ENCODE assay signal across 11 mouse cellular contexts in the genomic region with DNA sequence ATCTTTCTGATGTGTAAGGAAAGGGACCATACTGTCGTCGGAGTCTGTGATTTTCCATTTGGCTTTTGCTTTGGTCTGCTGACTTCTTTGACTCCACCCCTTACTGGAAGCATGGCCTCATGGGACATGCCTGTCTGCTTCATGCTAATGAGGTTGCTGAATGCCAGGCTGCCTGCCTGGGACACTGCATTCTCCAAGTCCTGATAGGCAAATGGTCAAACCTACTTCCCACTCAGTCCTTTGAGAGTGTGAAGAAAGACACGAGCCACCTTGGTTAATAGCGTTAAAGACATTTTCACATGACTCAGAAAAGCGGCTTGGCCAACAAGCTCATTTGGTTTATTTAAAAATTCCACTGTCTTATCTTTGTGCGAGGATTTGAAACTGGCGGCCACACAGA. TPM values are rescaled to one million over a fixed set of nuclear protein-coding genes. Genes with fewer than 3 reads are reported as not detected.
A peak's percentile ranks its signal among the peaks of the same experiment; 100 is the strongest.
DNase-seq lines count a peak whose midpoint lies in the region; ATAC-seq lines count a peak whose summit lies in the region.
"Had no signal": no experiment of that assay in that cellular context is flagged by ENCODE, and none has a peak within 500 bp of the region (broad histone marks: within the 10 kb centered on the region; RNA-seq: fewer than 3 reads in every experiment).

No protein-coding gene starts in this region.

- no peaks in the 10 kb centered on the region for H3K27me3 ChIP-seq in kidney, embryonic 15.5 days
- no peaks in the 10 kb centered on the region for H3K27me3 ChIP-seq in heart, embryonic 14.5 days (ENCODE audit: control insufficient read depth, insufficient read depth, low read length)
- no peaks in the 10 kb centered on the region for H3K27me3 ChIP-seq in lung, embryonic 16.5 days (ENCODE audit: control insufficient read depth, insufficient read depth, low read depth, low read length)
- H3K27me3 ChIP-seq: limb, embryonic 13.5 days; midbrain, embryonic 12.5 days had no signal

- WGBS in kidney, embryonic 15.5 days, result 66% methylated on average over 7 of the region's 7 CpGs
- 25% methylated on average over 7 of the region's 7 CpGs for WGBS in heart, embryonic 14.5 days
- 40% methylated on average over 7 of the region's 7 CpGs for WGBS in lung, embryonic 16.5 days

- DNase-seq in kidney, adult 11 months, result peak; percentile 50
- peak; percentile 59 for DNase-seq in adrenal gland, postnatal 10 days
- DNase-seq in embryo, embryonic 10 days (ENCODE audit: low spot score), result no peak
- no peak for DNase-seq in frontal cortex, adult 2 months (ENCODE audit: extremely low spot score in 1 of 2, low spot score in 1 of 2)
- no peak for DNase-seq in left cerebral cortex, postnatal 25 days (ENCODE audit: low spot score in 2 of 2)

- H3K36me3 ChIP-seq in kidney, embryonic 15.5 days, result no peaks in the 10 kb centered on the region
- H3K36me3 ChIP-seq in heart, embryonic 14.5 days (ENCODE audit: control insufficient read depth, insufficient read depth, low read length), result no peaks in the 10 kb centered on the region
- no peaks in the 10 kb centered on the region for H3K36me3 ChIP-seq in lung, embryonic 16.5 days (ENCODE audit: control insufficient read depth, insufficient read depth, low read length)
- H3K36me3 ChIP-seq: limb, embryonic 13.5 days; midbrain, embryonic 12.5 days had no signal

- ATAC-seq in kidney, embryonic 15.5 days (replicated peaks; ENCODE audit: low FRiP score), result no peak; the same call in 1 of the 2 replicates
- ATAC-seq in heart, embryonic 14.5 days (ENCODE audit: insufficient number of reproducible peaks, insufficient read depth, low FRiP score, low read depth), result peak; percentile 47; the same call in 1 of the 2 replicates
- ATAC-seq in lung, embryonic 16.5 days (ENCODE audit: low read depth), result peak; percentile 87
- ATAC-seq: intestine, embryonic 16.5 days had no signal

- no peak overlapping the region for H3K4me3 ChIP-seq in kidney, embryonic 15.5 days (replicated peaks)
- no peak overlapping the region for H3K4me3 ChIP-seq in heart, embryonic 14.5 days (ENCODE audit: control insufficient read depth in 1 of 2, insufficient read depth in 1 of 2, low read depth in 1 of 2, low read length in 2 of 2)
- H3K4me3 ChIP-seq in lung, embryonic 16.5 days (ENCODE audit: low read length), result no peak overlapping the region
- H3K4me3 ChIP-seq: limb, embryonic 13.5 days; midbrain, embryonic 12.5 days had no signal

- 0 out of 2 replicates have a peak, but pooled peaks cover 7% of the 10 kb centered on the region for H3K4me1 ChIP-seq in kidney, embryonic 15.5 days
- H3K4me1 ChIP-seq in heart, embryonic 14.5 days (ENCODE audit: control insufficient read depth in 2 of 2, insufficient read depth in 2 of 2, low read length in 2 of 2), result peaks cover 12 to 16% of the 10 kb centered on the region in 2 experiments
- peaks cover 8% of the 10 kb centered on the region for H3K4me1 ChIP-seq in lung, embryonic 16.5 days (replicated peaks; ENCODE audit: control insufficient read depth, insufficient read depth, low read length)
- H3K4me1 ChIP-seq: midbrain, embryonic 12.5 days had no signal

- H3K27ac ChIP-seq in kidney, embryonic 15.5 days, result no peak overlapping the region
- H3K27ac ChIP-seq in heart, embryonic 14.5 days (replicated peaks in 1 of 2; ENCODE audit: control insufficient read depth in 1 of 2, insufficient read depth in 1 of 2, low read depth in 2 of 2, low read length in 2 of 2), result peak overlapping the region; percentile 61 to 64
- H3K27ac ChIP-seq in lung, embryonic 16.5 days (ENCODE audit: low read length), result peak overlapping the region; percentile 61
- H3K27ac ChIP-seq: limb, embryonic 13.5 days; midbrain, embryonic 12.5 days had no signal

- H3K4me2 ChIP-seq in kidney, embryonic 15.5 days, result no peak overlapping the region
- peak overlapping the region; percentile 34 for H3K4me2 ChIP-seq in heart, embryonic 14.5 days (ENCODE audit: low read length)
- H3K4me2 ChIP-seq in lung, embryonic 16.5 days (ENCODE audit: low read depth, low read length), result no peak overlapping the region
- H3K4me2 ChIP-seq: limb, embryonic 13.5 days; midbrain, embryonic 12.5 days had no signal

- intact Hi-C loops in left cerebral cortex, postnatal 25 days (cut with DNase I), result loop anchor here (5.0 to 10.0 kb wide), 2 partner anchors 108 to 455 kb away; no protein-coding TSS in a partner anchor

- no peak overlapping the region for H3K9ac ChIP-seq in kidney, embryonic 15.5 days
- no peak overlapping the region for H3K9ac ChIP-seq in heart, embryonic 14.5 days (ENCODE audit: low read length)
- H3K9ac ChIP-seq in lung, embryonic 16.5 days (ENCODE audit: low read length), result no peak overlapping the region
- H3K9ac ChIP-seq: limb, embryonic 13.5 days; midbrain, embryonic 12.5 days had no signal

- H3K9me3 ChIP-seq in kidney, embryonic 15.5 days (replicated peaks), result no peaks in the 10 kb centered on the region
- no peaks in the 10 kb centered on the region for H3K9me3 ChIP-seq in heart, embryonic 14.5 days (ENCODE audit: control insufficient read depth, low read length)
- no peaks in the 10 kb centered on the region for H3K9me3 ChIP-seq in lung, embryonic 16.5 days (ENCODE audit: control insufficient read depth, low read length)
- H3K9me3 ChIP-seq: limb, embryonic 13.5 days; midbrain, embryonic 12.5 days had no signal

RNA-seq across cellular contexts. Expression of a gene that starts 43.5 kb away (rescaled TPM):
- polyA plus RNA-seq in kidney, embryonic 15.5 days (2015; fragmentation: Nextera tagmentation; extraction: Ambion mirVana), result 7.3 and 7.7 TPM in 2 replicates
- total RNA-seq in adrenal gland, postnatal 10 days (2021), result 1 to 10 TPM; 4.3 to 7.0 TPM
- polyA plus RNA-seq in heart, embryonic 14.5 days (2014; fragmentation: Nextera tagmentation; extraction: Ambion mirVana), result 3.3 and 4.2 TPM in 2 replicates
- 15.8 and 18.0 TPM in 2 replicates for polyA plus RNA-seq in lung, embryonic 16.5 days (2015; fragmentation: Nextera tagmentation; extraction: Ambion mirVana)
- polyA plus RNA-seq in frontal cortex, adult 2 months (2012; rRNA removed), result 1.0 and 1.1 TPM in 2 replicates
- total RNA-seq in left cerebral cortex, postnatal 25 days (2021), result 1 to 10 TPM in 1 of 2 experiments, under 1 TPM in 1; 0.80 to 1.2 TPM

Comparison
In these comparisons a context has a peak if more than half of its experiments do, and no peak if none do; other contexts are left out.
1. DNase-seq: peak in kidney, adult 11 months (single experiment) and adrenal gland, postnatal 10 days (single experiment); none in embryo, embryonic 10 days (single experiment), frontal cortex, adult 2 months (0 of 2) and left cerebral cortex, postnatal 25 days (0 of 2).